Mouse (Mus musculus): Measurements from ENCODE around the gene Setd7.

DNA sequence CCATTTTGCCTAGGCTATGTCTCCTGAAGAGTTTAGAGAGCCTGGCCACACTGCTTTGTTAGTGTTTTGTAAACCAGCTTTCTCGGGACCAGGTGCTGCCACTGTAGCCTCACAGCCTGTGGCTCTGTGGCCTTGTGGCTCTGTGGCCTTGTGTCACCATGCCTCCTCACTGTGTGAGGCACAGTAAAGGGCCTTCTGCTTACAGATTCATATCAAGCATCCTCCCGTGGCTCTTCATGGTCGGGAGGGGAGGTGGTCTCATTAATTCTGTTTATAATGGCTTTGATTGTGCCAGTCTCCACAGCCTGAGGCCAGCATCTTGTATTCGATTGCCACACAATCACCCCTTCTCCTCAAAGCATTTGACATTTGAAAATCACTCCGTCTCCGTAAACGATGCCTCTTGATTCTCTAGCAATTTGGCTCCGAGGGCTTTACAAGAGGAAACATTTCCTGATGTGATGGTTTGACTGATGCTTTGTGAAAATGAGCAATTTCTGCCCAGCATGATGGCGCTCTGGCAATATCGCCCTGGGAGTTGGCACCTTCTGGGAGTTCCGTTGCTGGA, 56.2 kb downstream of the Setd7 start:
- TF ChIP-seq CTCF (IDR thresholded peaks at IDR 0.05; ENCODE audit: low read depth, low read length) (no peak), GATA1 (IDR thresholded peaks at IDR 0.05; ENCODE audit: borderline replicate concordance, low read length) (no peak), TAL1 (conservative IDR thresholded peaks at IDR 0.05; ENCODE audit: low read depth, low read length) (no peak), GATA2 (IDR thresholded peaks at IDR 0.05; ENCODE audit: borderline replicate concordance, low read depth, low read length) (no peak), POLR2AphosphoS5 (IDR thresholded peaks at IDR 0.05; ENCODE audit: insufficient replicate concordance, low read depth, low read length) (no peak)

All from G1E (cell line).